Mouse (Mus musculus) kidney, postnatal 4 days (tissue): ENCODE measurements at regions not wholly inside any gene's neighbourhood (a gene's known extent, or its start where the extent isn't known, plus 50 kb on each side); places are given as distances from the start of the nearest gene placed in this dataset.
A peak's percentile ranks its signal among the peaks of the same experiment; 100 is the strongest.

Source experiments
- DNase-seq, 2 experiments: peaks; one replicate each; pipeline ENCODE4 v3.0.0; 2021; ENCODE audit warnings: mixed read lengths in 2 of 2

GRCm38 (mm10) chr3:48207950-48208349 lies 1549.2 kb downstream of the Pcdh18 start:
- no peak for DNase-seq

- DNase-seq, result no peak
Measured at GRCm38 (mm10) chr3:48194300-48194699, 1562.8 kb downstream of the Pcdh18 start.

DNA sequence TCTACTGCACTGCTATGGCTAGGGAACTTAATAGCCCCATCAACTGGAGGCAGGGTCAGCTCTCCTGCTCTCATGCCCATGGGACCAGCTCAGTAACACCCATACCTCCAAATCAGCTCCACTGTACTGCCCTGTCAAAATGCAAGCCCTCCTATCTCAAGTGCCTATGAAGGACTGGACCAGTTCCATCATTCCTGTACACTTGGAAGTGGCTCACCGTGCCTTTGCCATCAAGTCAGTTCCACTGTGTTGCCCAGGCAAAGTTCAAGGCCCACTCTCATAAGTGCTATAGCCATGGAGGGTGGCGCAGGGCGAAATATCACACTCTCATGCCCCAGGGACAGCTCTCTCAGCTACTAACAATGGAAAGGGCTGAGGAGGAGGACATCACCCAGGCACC lies 1612.2 kb downstream of the Pcdh18 start:
- no peak for DNase-seq

DNA sequence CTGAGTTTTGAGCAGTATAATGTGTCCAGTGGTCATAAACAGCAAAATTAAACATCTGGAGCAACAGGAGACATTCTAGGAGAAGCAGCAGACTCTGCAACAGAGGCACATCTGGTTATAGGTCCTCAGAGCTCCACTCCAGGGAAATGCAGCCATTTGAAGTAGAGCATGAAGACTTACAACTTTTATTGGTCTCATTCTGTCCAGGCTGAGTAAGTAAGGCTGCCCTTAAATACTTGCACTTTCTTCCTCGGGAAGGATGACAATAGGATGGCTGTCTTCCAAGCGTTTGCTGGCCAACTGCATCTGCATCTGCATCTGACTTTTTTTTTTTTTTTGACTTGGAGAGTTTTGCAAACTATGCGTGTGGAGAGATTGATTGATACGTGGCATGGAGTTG lies 1622.2 kb downstream of the Pcdh18 start:
- peak; percentile 6 to 11 for DNase-seq

- no peak for DNase-seq
Measured at GRCm38 (mm10) chr3:48124263-48124662, 1632.9 kb downstream of the Pcdh18 start.

DNA sequence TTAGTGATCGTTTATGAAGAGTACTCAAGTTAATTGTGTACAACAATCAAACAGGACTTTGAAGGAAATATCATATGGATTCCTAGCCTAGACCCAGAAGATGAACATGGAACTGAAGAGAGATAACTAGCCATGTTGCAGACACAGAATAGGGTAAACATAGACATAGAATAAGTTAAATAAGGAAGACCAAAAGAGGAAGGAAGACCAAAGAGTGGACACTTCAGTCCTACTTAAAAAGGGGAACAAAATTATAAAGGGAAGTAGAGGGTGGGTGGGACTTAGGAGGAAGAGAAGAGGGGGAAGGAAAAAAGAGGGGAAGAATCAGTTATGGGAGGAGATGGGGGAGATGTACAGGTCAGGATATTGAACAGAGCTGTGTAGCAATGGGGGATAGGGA lies 1652.8 kb upstream of the Pabpc4l start:
- DNase-seq, result no peak

DNA sequence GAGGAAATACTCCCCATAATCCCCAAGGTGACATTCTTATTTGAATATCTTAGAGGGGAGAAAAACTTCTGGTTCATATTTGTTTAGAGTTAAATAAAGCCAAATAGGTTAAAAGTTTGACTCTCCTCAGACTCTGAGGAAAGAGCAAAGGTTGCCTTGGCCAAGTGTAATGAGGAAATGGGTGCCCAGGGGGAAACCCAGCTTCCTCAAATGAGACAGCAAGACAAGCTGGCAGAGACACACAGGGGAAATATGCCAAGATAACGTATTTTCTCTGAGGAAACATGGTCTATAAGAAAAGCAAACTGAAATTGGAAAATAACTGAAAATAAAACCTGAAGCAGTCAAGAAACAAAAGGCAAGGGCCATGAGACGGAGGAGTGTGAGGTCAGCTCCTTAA lies 1632.6 kb upstream of the Pabpc4l start:
- no peak for DNase-seq

- no peak for DNase-seq
Measured at GRCm38 (mm10) chr3:48075306-48075705, 1627.3 kb upstream of the Pabpc4l start.

- no peak for DNase-seq
Measured at GRCm38 (mm10) chr3:48068628-48069027, 1620.6 kb upstream of the Pabpc4l start.
